Mouse (Mus musculus) limb, embryonic 14.5 days (tissue): Measurements from ENCODE around the gene 4933407L21Rik. TPM values are rescaled to one million over a fixed set of nuclear protein-coding genes. Genes with fewer than 3 reads are reported as not detected.
"Not testable (repeated sequence)": the region's sequence is repeated elsewhere in the genome, so short reads cannot be mapped to it uniquely, and the experiment has no call there.

Source experiments
- ATAC-seq: fragments of 200-750 bp; cut with Nextera tagmentation; 2 replicates; pipeline ENCODE4 v1.8.0; 2017; ENCODE audit warnings: low read depth, moderate number of reproducible peaks, moderate TSS enrichment; ENCODE audit not compliant: low FRiP score
- DNase-seq: peaks from one replicate; pipeline ENCODE4 v3.0.0-alpha.2; 2015; ENCODE audit warnings: low spot score
- H3K27ac ChIP-seq: fragments of 300-500 bp; sonication (generic); replicated peaks from 2 replicates; pipeline ENCODE4 v1.5.1; 2014; ENCODE audit warnings: low read depth, mild to moderate bottlenecking, low read length, moderate library complexity, mixed read lengths
- H3K27me3 ChIP-seq: fragments of 300-500 bp; sonication (generic); 2 replicates; pipeline ENCODE4 v1.6.1; 2014; ENCODE audit warnings: low read length, mixed read lengths; ENCODE audit not compliant: control insufficient read depth, insufficient read depth
- H3K36me3 ChIP-seq: fragments of 300-500 bp; sonication (generic); 2 replicates; pipeline ENCODE4 v1.6.1; 2014; ENCODE audit warnings: mild to moderate bottlenecking, low read length, moderate library complexity, mixed read lengths; ENCODE audit not compliant: control insufficient read depth, insufficient read depth
- H3K4me1 ChIP-seq: fragments of 300-500 bp; sonication (generic); 2 replicates; pipeline ENCODE4 v1.6.1; 2014; ENCODE audit warnings: antibody characterized with exemption, low read length, mixed read lengths; ENCODE audit not compliant: control insufficient read depth, insufficient read depth
- H3K4me2 ChIP-seq: fragments of 300-500 bp; sonication (generic); replicated peaks from 2 replicates; pipeline ENCODE4 v1.6.1; 2014; ENCODE audit warnings: low read depth, mild to moderate bottlenecking, low read length, moderate library complexity; ENCODE audit not compliant: severe bottlenecking
- H3K4me3 ChIP-seq: fragments of 300-500 bp; sonication (generic); replicated peaks from 2 replicates; pipeline ENCODE4 v1.5.1; 2014; ENCODE audit warnings: low read length
- H3K9ac ChIP-seq: fragments of 300-500 bp; sonication (generic); 2 replicates; pipeline ENCODE4 v1.6.1; 2014; ENCODE audit warnings: mild to moderate bottlenecking, low read depth, low read length, moderate library complexity; ENCODE audit not compliant: severe bottlenecking
- H3K9me3 ChIP-seq: fragments of 300-500 bp; sonication (generic); 2 replicates; pipeline ENCODE4 v1.6.1; 2016; ENCODE audit warnings: low read length; ENCODE audit not compliant: control insufficient read depth
- POLR2A ChIP-seq: fragments of 200-500 bp; IDR thresholded peaks from 2 replicates; pipeline ENCODE4 v1.8.0; 2012; ENCODE audit warnings: inconsistent platforms, mild to moderate bottlenecking, moderate library complexity, borderline replicate concordance; ENCODE audit not compliant: insufficient read depth, insufficient read length; ENCODE audit errors: extremely low read depth
- WGBS: fragments of 180-500 bp; shearing (Covaris S2); extraction: QIAGEN DNeasy Blood & Tissue Kit; methylation state at CpG from one replicate; pipeline ENCODE4 v1.1.7; 2014; 5-methylcytosine and 5-hydroxymethylcytosine counted together
- polyA plus RNA-seq, 2 experiments: library from polyadenylated mRNA; depleted of rRNA in 1 of 2; stranded (reverse) in 1 of 2; unstranded in 1 of 2; fragments of >200 nt; fragmentation: Nextera tagmentation in 1 of 2; extraction: Ambion mirVana in 1 of 2; gene quantifications; 2 replicates each; pipeline versions ENCODE4 v1.2.1 to v1.2.3; 2012 to 2014

The 4933407L21Rik gene
- polyA plus RNA-seq, 2 experiments: 0.66 to 1.2 TPM

GRCm38 (mm10) chr1:85972341-85972740, 44.1 kb downstream of the 4933407L21Rik start:
- H3K9me3 ChIP-seq: no peaks in the 10 kb centered on the region
- TF ChIP-seq POLR2A: no peak
- H3K27ac ChIP-seq: no peak overlapping the region
- peaks cover 9% of the 10 kb centered on the region for H3K4me1 ChIP-seq
- no peak overlapping the region for H3K4me2 ChIP-seq
- H3K9ac ChIP-seq: no peak overlapping the region
- H3K36me3 ChIP-seq: no peaks in the 10 kb centered on the region
- H3K27me3 ChIP-seq: no peaks in the 10 kb centered on the region
- DNase-seq (no peak), ATAC-seq (no peak)
- H3K4me3 ChIP-seq: no peak overlapping the region
- WGBS: 38% methylated on average over 3 of the region's 3 CpGs

- no peak overlapping the region for H3K4me3 ChIP-seq
- ATAC-seq: no peak
- H3K4me2 ChIP-seq: no peak overlapping the region
- H3K27me3 ChIP-seq: no peaks in the 10 kb centered on the region
- H3K4me1 ChIP-seq: peaks cover 9% of the 10 kb centered on the region
- no peaks in the 10 kb centered on the region for H3K9me3 ChIP-seq
- 83% methylated on average over 2 of the region's 2 CpGs for WGBS
- H3K27ac ChIP-seq: no peak overlapping the region
- no peaks in the 10 kb centered on the region for H3K36me3 ChIP-seq
- DNase-seq: no peak
- no peak for TF ChIP-seq POLR2A
- no peak overlapping the region for H3K9ac ChIP-seq
These were observed 45.2 kb downstream of the 4933407L21Rik start for GRCm38 (mm10) chr1:85973468-85973877.

GRCm38 (mm10) chr1:85977709-85978108, 49.4 kb downstream of the 4933407L21Rik start:
- Histone ChIP-seq H3K36me3 (no peaks in the 10 kb centered on the region), H3K4me1 (no peaks in the 10 kb centered on the region), H3K9ac (no peak overlapping the region), H3K4me3 (no peak overlapping the region), H3K27me3 (no peaks in the 10 kb centered on the region), H3K9me3 (no peaks in the 10 kb centered on the region), H3K4me2 (no peak overlapping the region), H3K27ac (no peak overlapping the region)
- ATAC-seq (no peak), DNase-seq (no peak)
- WGBS: 77% methylated on average over 3 of the region's 3 CpGs
- TF ChIP-seq POLR2A: no peak

GRCm38 (mm10) chr1:85981738-85982357, 53.6 kb downstream of the 4933407L21Rik start:
- DNase-seq (no peak), ATAC-seq (no peak)
- no peak for TF ChIP-seq POLR2A
- H3K4me2 ChIP-seq: no peak overlapping the region
- H3K27me3 ChIP-seq: no peaks in the 10 kb centered on the region
- H3K9ac ChIP-seq: no peak overlapping the region
- H3K4me3 ChIP-seq: no peak overlapping the region
- WGBS: 55% methylated on average over 7 of the region's 7 CpGs
- no peaks in the 10 kb centered on the region for H3K9me3 ChIP-seq
- no peaks in the 10 kb centered on the region for H3K4me1 ChIP-seq
- no peaks in the 10 kb centered on the region for H3K36me3 ChIP-seq
- H3K27ac ChIP-seq: no peak overlapping the region

GRCm38 (mm10) chr1:85985784-85986183, 57.5 kb downstream of the 4933407L21Rik start:
- DNase-seq (no peak), ATAC-seq (no peak)
- 77% methylated on average over 3 of the region's 3 CpGs for WGBS
- Histone ChIP-seq H3K4me3 (no peak overlapping the region), H3K9ac (no peak overlapping the region), H3K36me3 (no peaks in the 10 kb centered on the region), H3K27me3 (no peaks in the 10 kb centered on the region), H3K4me1 (no peaks in the 10 kb centered on the region), H3K27ac (no peak overlapping the region), H3K4me2 (no peak overlapping the region), H3K9me3 (no peaks in the 10 kb centered on the region)
- TF ChIP-seq POLR2A: no peak

- no peak overlapping the region for H3K4me3 ChIP-seq
- no peaks in the 10 kb centered on the region for H3K4me1 ChIP-seq
- 78% methylated on average over 4 of the region's 4 CpGs for WGBS
- no peaks in the 10 kb centered on the region for H3K36me3 ChIP-seq
- no peak overlapping the region for H3K9ac ChIP-seq
- H3K27me3 ChIP-seq: no peaks in the 10 kb centered on the region
- TF ChIP-seq POLR2A: no peak
- H3K9me3 ChIP-seq: no peaks in the 10 kb centered on the region
- no peak overlapping the region for H3K27ac ChIP-seq
- no peak overlapping the region for H3K4me2 ChIP-seq
- ATAC-seq (no peak), DNase-seq (no peak)
These were observed 60.1 kb downstream of the 4933407L21Rik start for GRCm38 (mm10) chr1:85988351-85988750.

GRCm38 (mm10) chr1:85988882-85989281, 60.6 kb downstream of the 4933407L21Rik start:
- H3K27me3 ChIP-seq, DNase-seq, ATAC-seq, H3K4me1 ChIP-seq, H3K4me3 ChIP-seq, H3K4me2 ChIP-seq, H3K36me3 ChIP-seq, H3K9me3 ChIP-seq, H3K27ac ChIP-seq, H3K9ac ChIP-seq: not testable (repeated sequence)
- WGBS: 85% methylated on average over 4 of the region's 4 CpGs
